Mouse (Mus musculus) G1E (cell line): ENCODE results near the gene Miox.

ENCODE experiments used
- CTCF ChIP-seq: IDR thresholded peaks from 2 replicates; pipeline ENCODE4 v1.5.1; 2012; ENCODE audit warnings: low read depth, low read length, inconsistent platforms, mixed read lengths
- GATA1 ChIP-seq: IDR thresholded peaks from 2 replicates; pipeline ENCODE4 v1.6.1; 2012; ENCODE audit warnings: borderline replicate concordance, low read length, inconsistent platforms, mixed read lengths
- GATA2 ChIP-seq: IDR thresholded peaks from 2 replicates; pipeline ENCODE4 v1.6.1; 2012; ENCODE audit warnings: low read depth, low read length, inconsistent platforms, borderline replicate concordance
- POLR2AphosphoS5 ChIP-seq: IDR thresholded peaks from 2 replicates; pipeline ENCODE4 v1.6.1; 2012; ENCODE audit warnings: low read depth, low read length, inconsistent platforms; ENCODE audit not compliant: insufficient replicate concordance
- TAL1 ChIP-seq: conservative IDR thresholded peaks from 2 replicates; pipeline ENCODE4 v1.6.1; 2012; ENCODE audit warnings: low read depth, low read length, inconsistent platforms, mixed read lengths

GRCm38 (mm10) chr15:89322670-89323522, 11.3 kb upstream of the Miox start, which contains the start of gene Adm2:
- no peak for TF ChIP-seq CTCF
- no peak for TF ChIP-seq GATA1
- no peak for TF ChIP-seq GATA2
- TF ChIP-seq TAL1: no peak
- TF ChIP-seq POLR2AphosphoS5: no peak
